Mouse (Mus musculus): ENCODE measurements around the gene Fermt3. TPM values are rescaled to one million over a fixed set of nuclear protein-coding genes. Genes with fewer than 3 reads are reported as not detected.
A peak's percentile ranks its signal among the peaks of the same experiment; 100 is the strongest.

Gene Fermt3
- polyA plus RNA-seq, 1 experiment from 2014 or later: 7.6 TPM

DNA sequence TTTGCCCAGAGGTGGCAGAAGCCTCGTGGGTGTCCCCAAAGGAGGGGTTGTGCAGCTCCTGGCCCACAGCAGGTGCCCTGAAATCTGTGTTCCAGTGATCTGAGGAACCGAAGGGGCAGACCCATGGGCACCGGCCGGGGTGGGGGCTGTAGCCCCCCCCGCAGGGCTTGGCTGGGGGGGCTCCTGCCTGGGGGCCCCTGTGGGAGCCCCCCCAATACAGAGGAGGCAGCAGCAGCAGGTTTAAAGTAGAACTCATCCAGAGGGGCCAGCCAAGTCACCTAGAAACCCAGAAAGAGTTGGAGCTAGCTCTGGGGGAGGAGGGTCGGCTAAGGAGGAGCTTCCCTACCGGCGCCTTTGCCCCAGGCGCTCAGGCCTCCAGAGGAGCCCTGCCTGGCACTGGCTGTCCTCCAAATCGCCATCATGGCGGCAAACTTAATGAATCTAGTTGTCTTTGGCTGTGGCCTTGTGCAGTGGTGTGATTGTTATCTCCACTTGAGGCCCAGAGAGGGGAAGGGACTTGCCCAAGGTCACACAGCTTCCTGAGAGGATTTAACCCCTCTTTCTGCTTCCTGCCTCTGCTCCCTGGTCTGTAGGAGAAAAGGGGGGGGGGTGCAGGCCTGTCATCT lies 48.7 kb downstream of the Fermt3 start:
- H3K27me3 ChIP-seq (ENCODE audit: control insufficient read depth, insufficient read depth, low read length): no peaks in the 10 kb centered on the region
- no peaks in the 10 kb centered on the region for H3K9me3 ChIP-seq (ENCODE audit: control insufficient read depth, low read length)
- ATAC-seq (ENCODE audit: low FRiP score, low TSS enrichment) (no peak), DNase-seq (ENCODE audit: low spot score) (no peak)
- TF ChIP-seq CTCF (IDR thresholded peaks at IDR 0.05; ENCODE audit: low read depth): no peak
- TF ChIP-seq EP300 (optimal IDR thresholded peaks at IDR 0.05): no peak
- H3K4me3 ChIP-seq (ENCODE audit: low read depth, low read length): no peak overlapping the region
- peak overlapping the region; percentile 87 for H3K4me2 ChIP-seq (replicated peaks; ENCODE audit: low read depth)
- H3K9ac ChIP-seq (ENCODE audit: low read length): peak overlapping the region; percentile 31; the same call in 1 of the 2 replicates
- peak overlapping the region; percentile 25; the same call in 1 of the 2 replicates for H3K27ac ChIP-seq (replicated peaks)
- peaks cover 10% of the 10 kb centered on the region for H3K4me1 ChIP-seq (replicated peaks; ENCODE audit: control insufficient read depth, insufficient read depth)
- H3K36me3 ChIP-seq (ENCODE audit: control insufficient read depth, insufficient read depth, low read length): peaks cover 10% of the 10 kb centered on the region
- WGBS: 33% methylated on average over 10 of the region's 11 CpGs

DNA sequence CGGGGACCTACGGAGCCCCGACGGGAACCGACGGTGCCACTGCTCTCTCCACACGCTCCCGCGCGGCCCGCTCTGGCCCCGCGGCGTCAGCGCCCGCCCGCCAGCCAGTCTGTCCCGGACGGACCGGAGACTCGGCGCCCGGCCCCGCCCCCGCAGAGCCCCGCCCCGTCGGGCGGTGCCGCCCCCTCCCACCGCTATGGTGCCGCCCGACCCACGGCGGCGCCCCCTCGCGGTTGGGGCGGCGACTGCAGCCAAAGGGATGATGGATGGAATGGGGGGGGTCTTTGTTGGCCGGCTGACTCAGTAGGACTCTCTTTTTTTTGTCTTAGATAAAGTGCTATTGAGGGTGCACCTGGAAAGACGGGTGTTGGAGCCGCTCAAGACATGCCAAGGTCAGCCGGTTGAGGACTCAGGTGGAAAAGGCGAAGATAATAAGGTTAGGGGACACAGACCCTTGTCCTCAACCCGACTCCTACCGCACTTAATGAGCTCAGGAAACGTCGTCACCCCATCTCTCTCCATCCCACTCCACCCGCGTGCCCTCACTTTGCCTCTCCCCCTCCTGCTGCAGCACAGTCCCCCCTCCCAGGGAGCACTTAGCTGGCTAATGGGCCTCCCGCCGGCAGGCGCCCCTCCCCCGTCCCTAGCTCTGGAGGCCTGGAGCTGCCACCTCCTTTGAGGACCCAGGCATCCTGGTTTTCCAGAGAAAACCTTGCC lies 49.4 kb downstream of the Fermt3 start:
- Histone ChIP-seq H3K9ac (ENCODE audit: low read length) (peak overlapping the region; percentile 82), H3K4me1 (replicated peaks; ENCODE audit: control insufficient read depth, insufficient read depth) (peaks cover 10% of the 10 kb centered on the region), H3K4me3 (ENCODE audit: low read depth, low read length) (peak overlapping the region; percentile 76), H3K9me3 (ENCODE audit: control insufficient read depth, low read length) (no peaks in the 10 kb centered on the region), H3K36me3 (ENCODE audit: control insufficient read depth, insufficient read depth, low read length) (peaks cover 16% of the 10 kb centered on the region), H3K27ac (replicated peaks) (peak overlapping the region; percentile 79), H3K27me3 (ENCODE audit: control insufficient read depth, insufficient read depth, low read length) (no peaks in the 10 kb centered on the region), H3K4me2 (replicated peaks; ENCODE audit: low read depth) (peak overlapping the region; percentile 87)
- WGBS: under 1% methylated on average over 52 of the region's 55 CpGs
- DNase-seq (ENCODE audit: low spot score) (peak; percentile 89), ATAC-seq (ENCODE audit: low FRiP score, low TSS enrichment) (peak; percentile 71)
- TF ChIP-seq CTCF (IDR thresholded peaks at IDR 0.05; ENCODE audit: low read depth) (peak; percentile 80), EP300 (optimal IDR thresholded peaks at IDR 0.05) (no peak)

DNA sequence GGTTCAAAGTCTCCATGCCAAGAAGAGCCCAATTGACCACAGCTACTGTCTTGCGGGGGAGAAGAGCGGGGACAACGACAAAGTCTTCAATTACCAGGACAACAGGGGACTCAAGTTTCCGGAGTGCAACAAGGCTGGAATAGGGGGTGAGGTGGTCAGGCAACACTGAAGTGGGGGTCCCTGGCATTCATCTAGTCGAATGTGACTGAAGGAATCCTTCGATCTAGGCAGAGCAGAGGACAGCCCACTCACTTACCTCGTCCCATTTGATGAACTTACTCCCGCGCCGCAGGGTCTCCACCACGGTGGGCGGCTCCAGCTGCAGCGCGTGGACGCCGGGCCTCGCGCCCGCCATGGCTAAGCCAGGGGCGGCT lies 50.0 kb downstream of the Fermt3 start:
- H3K9me3 ChIP-seq (ENCODE audit: control insufficient read depth, low read length): no peaks in the 10 kb centered on the region
- peak overlapping the region; percentile 87 for H3K4me2 ChIP-seq (replicated peaks; ENCODE audit: low read depth)
- peak overlapping the region; percentile 82 for H3K9ac ChIP-seq (ENCODE audit: low read length)
- H3K27ac ChIP-seq (replicated peaks): peak overlapping the region; percentile 79
- under 1% methylated on average over 20 of the region's 20 CpGs for WGBS
- peaks cover 21% of the 10 kb centered on the region for H3K36me3 ChIP-seq (ENCODE audit: control insufficient read depth, insufficient read depth, low read length)
- H3K27me3 ChIP-seq (ENCODE audit: control insufficient read depth, insufficient read depth, low read length): no peaks in the 10 kb centered on the region
- TF ChIP-seq CTCF (IDR thresholded peaks at IDR 0.05; ENCODE audit: low read depth) (no peak), EP300 (optimal IDR thresholded peaks at IDR 0.05) (no peak)
- peak overlapping the region; percentile 76 for H3K4me3 ChIP-seq (ENCODE audit: low read depth, low read length)
- DNase-seq (ENCODE audit: low spot score) (no peak), ATAC-seq (ENCODE audit: low FRiP score, low TSS enrichment) (no peak)
- H3K4me1 ChIP-seq (replicated peaks; ENCODE audit: control insufficient read depth, insufficient read depth): peaks cover 10% of the 10 kb centered on the region

DNA sequence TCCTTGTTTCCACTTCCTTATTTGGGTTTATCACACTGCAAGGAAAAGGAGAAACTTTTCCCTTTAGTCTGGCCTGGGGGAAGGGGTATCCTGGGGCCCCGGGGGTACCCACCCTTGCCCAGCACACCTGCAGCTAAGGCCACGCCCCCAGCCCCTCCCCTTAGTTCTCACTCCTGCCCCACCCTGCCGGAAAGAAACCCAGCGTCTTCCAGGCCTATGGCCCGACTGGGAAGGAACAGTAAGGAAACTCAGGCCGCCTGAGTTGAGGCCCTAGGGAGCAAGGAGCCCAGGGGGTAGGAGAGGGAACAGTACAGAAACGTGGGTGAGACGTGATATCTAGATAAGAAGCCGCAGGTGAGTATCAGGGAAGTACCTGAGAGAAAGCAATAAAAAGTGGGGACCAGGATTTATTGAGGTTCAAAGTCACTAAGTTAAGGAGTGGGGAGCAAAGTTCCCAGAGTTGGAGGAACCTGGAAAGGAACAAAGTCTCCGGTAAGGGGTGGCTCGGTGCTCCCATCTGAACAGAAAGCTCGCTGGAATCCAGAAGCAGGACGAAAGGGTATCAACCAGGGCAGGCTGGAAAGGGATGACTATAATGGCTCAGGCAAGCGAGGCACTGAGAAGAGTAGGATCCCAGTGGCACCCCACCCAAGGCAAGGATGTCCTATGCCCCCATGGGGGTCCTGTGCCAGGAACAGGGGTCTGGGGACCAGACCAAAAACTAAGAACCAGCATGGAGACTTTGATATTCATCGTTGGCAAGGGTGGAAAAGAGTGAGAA lies 50.6 kb downstream of the Fermt3 start:
- Histone ChIP-seq H3K9ac (ENCODE audit: low read length) (peak overlapping the region; percentile 82), H3K27ac (replicated peaks) (peak overlapping the region; percentile 79), H3K4me3 (ENCODE audit: low read depth, low read length) (peak overlapping the region; percentile 76), H3K36me3 (ENCODE audit: control insufficient read depth, insufficient read depth, low read length) (peaks cover 24% of the 10 kb centered on the region), H3K9me3 (ENCODE audit: control insufficient read depth, low read length) (no peaks in the 10 kb centered on the region), H3K27me3 (ENCODE audit: control insufficient read depth, insufficient read depth, low read length) (no peaks in the 10 kb centered on the region), H3K4me1 (replicated peaks; ENCODE audit: control insufficient read depth, insufficient read depth) (peaks cover 10% of the 10 kb centered on the region), H3K4me2 (replicated peaks; ENCODE audit: low read depth) (peak overlapping the region; percentile 87)
- TF ChIP-seq EP300 (optimal IDR thresholded peaks at IDR 0.05) (no peak), CTCF (IDR thresholded peaks at IDR 0.05; ENCODE audit: low read depth) (no peak)
- DNase-seq (ENCODE audit: low spot score): peak; percentile 86
- WGBS: 5% methylated on average over 15 of the region's 15 CpGs
- peak; percentile 30; the same call in 1 of the 2 replicates for ATAC-seq (ENCODE audit: low FRiP score, low TSS enrichment)

DNA sequence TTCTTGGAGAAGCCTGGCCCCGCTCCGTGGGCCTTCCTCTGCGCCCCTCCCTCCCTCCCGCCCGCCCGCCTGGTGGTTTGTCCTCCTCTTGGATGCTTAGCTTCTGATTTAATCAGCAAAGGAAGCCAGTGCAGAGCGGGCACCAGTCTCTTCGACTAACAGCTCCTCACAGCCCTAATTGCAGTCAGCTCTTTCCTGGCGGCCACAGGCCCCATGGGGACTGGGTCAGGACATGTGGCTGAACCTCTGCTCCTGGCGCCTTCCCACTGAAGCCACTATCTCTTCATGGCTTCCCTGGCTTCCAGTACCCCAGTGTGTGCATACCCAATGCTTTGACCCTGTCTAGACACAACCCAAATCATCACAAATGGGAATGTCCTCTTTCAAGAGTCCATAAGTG lies 62.8 kb downstream of the Fermt3 start:
- H3K4me1 ChIP-seq (replicated peaks; ENCODE audit: control insufficient read depth, insufficient read depth): peaks cover 6% of the 10 kb centered on the region; the same call in 1 of the 2 replicates
- H3K27me3 ChIP-seq (ENCODE audit: control insufficient read depth, insufficient read depth, low read length): no peaks in the 10 kb centered on the region
- no peak overlapping the region for H3K27ac ChIP-seq (replicated peaks)
- no peak overlapping the region for H3K4me3 ChIP-seq (ENCODE audit: low read depth, low read length)
- no peak for ATAC-seq (ENCODE audit: low FRiP score, low TSS enrichment)
- peaks cover 41% of the 10 kb centered on the region for H3K36me3 ChIP-seq (ENCODE audit: control insufficient read depth, insufficient read depth, low read length)
- H3K4me2 ChIP-seq (replicated peaks; ENCODE audit: low read depth): no peak overlapping the region
- H3K9me3 ChIP-seq (ENCODE audit: control insufficient read depth, low read length): no peaks in the 10 kb centered on the region
- no peak overlapping the region for H3K9ac ChIP-seq (ENCODE audit: low read length)
- DNase-seq (ENCODE audit: low spot score): no peak
- TF ChIP-seq CTCF (IDR thresholded peaks at IDR 0.05; ENCODE audit: low read depth) (no peak), EP300 (optimal IDR thresholded peaks at IDR 0.05) (no peak)
- WGBS: 83% methylated on average over 10 of the region's 10 CpGs

Data from stomach, postnatal 0 days (tissue).